Mouse (Mus musculus): ENCODE data around the gene Cst8.
"Not testable (repeated sequence)": the region's sequence is repeated elsewhere in the genome, so short reads cannot be mapped to it uniquely, and the experiment has no call there.

Cst8 gene

GRCm38 (mm10) chr2:148798485-148798884 lies at the start of gene Cst8:
Cst8 (plus strand) TSS chr2:148798785.
- no peak for DNase-seq (ENCODE audit: low read depth, low spot score)

- no peak for DNase-seq (ENCODE audit: low read depth, low spot score)
These were observed 48.5 kb upstream of the Cst8 start, which contains the start of gene Cstl1 for GRCm38 (mm10) chr2:148750058-148750457. Cstl1 (plus strand) TSS chr2:148750358.

DNA sequence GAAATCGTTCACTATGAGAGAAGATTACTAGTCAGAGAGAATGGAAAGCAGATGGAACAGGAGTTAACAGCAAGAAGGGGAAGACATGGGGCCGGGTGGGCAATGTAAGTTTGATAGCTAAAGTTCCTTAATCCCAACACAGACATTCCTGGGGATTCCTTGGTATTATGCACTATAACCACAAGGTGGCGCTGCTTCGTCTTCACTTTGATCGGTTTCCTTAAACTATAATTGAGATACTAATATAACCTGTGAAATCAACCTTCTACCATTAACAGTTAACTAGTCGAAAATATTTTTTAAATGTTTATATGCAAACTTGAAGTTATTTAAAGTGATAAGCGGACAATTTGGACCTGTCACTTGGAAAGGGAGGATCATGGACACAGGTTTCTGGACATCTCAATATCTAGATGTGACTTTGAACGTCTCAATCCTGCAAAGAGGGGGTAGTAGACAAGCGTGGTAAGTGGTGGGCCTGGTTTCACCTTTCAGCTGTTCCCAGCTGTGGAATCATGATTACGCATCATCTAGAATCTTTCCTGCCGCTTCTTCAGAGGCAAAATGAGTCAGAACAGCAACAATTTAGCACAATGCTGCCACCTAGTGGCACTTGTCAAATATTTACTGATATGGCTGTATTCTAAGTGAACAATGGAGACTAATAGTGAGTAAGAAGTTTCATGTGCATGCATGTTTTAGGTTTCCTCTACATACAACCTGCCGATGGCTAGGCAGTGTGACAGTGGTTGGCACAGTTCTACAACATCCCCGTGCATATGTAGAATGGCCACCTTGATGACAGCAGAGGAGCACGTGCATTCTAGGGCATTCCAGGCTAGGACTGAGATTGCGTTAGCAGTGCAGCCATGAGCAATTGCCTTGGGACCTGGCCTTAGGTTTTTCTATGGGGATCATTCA lies 46.4 kb upstream of the Cst8 start:
- peak; percentile 82 for DNase-seq (ENCODE audit: low read depth, low spot score)

DNA sequence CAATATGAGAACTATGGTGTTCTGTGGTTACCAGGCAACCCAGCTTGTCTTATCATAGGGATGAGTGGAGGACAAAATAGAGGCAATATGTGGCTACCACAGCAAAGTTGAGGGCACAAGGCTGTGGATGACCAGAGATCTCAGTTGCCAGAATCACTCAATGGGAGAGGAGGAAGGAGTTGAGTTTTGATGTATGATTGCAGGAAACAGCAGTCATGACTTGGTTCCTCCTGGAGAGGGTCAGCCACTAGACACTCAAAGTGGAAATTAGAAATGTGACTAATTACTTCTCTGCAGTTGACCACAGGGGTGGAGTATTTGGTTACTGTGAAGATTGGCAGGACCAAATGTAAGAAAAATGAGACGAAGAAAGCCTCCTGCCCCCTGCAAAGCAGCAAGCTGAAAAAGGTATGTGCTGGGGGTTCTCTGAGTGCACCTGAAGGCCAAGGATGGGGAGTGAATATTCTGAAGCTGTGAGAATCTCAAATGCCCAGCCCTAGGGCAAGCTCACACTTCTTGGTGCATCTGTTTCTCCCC lies 44.2 kb upstream of the Cst8 start:
- DNase-seq (ENCODE audit: low read depth, low spot score), result no peak

DNA sequence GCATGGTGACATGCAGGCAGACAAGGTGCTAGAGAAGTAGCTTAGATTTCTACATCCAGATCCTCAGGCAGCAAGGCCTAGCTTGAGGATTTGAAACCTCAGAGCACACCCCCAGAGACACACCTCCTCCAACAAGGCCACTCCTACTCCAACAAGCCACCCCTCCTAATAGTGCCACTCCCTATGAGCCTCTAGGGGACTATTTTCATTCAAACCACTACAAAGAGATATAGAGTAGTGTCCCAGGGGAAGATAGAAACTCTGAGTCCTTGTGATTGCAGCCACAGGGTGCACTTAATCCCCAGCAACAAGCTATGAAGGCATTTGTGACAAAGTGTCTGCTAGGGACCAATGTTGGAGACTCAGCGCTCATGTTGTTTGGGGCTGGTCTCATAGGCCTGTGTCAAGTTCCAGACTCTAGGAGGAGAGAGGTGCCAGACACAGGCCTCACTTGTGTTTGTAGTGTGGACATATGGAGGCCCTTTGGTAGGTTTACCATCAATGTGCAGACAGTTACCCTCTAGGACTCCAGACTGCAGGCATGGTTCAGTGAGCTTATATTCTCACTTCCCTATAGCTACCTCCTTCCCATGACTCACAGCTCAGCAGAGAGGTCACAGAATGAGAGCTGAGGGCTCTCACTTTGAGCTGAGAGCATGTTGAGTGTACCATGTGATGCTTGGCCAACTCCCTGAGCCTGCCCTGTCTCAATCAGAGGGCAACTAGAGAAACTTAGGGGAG lies 34.8 kb upstream of the Cst8 start:
- no peak for DNase-seq (ENCODE audit: low read depth, low spot score)

GRCm38 (mm10) chr2:148771397-148771796 lies 27.2 kb upstream of the Cst8 start, which contains the start of gene Cst11:
Cst11 (minus strand) TSS chr2:148771497.
- not testable (repeated sequence) for DNase-seq (ENCODE audit: low read depth, low spot score)

DNA sequence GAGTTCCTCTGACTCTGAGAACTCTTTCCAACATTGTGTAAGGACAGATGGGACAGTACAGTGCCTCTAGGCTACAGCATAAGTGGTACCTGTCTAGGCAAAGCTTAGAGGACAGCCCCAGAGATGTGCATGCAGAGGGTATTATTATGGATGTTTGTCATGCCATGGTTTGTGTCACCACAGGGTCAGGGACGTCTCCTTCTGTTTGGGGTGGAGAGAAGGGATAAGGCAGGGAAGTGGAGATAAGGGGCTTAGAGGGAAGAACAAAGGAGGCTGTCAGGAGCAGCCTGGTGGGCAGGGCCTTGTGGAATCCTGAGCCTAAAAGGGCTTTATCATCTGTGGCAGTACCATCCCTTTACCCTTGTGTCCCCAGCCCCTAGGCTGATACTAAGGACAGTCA lies 16.9 kb upstream of the Cst8 start, which contains the start of gene 8030411F24Rik:
Gene 8030411F24Rik (plus strand): TSS at position 301 of the 400 bp plus-strand sequence.
- no peak for DNase-seq (ENCODE audit: low read depth, low spot score)

DNA sequence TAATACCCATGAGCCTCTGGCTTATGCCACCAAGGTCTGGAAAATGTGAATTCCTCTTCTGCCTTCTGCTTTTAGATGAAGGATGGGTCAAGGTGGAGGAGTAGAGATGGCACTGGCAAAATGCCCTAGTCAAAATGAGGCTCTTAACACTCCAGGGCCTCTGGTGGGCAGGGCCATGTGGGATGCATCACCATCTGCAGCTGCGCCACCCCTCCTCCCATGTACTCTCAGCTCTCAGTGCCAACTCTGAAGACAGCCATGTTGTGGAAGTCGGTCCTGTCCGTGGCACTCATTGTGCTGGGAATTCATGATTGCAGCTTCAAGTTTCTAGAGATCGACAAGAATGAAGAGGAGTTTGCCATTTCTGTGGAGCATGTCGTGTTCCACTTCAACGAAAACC lies 9.4 kb upstream of the Cst8 start, which contains the start of gene Cst12:
Gene Cst12 (plus strand): TSS at position 220 of the 400 bp plus-strand sequence.
- no peak for DNase-seq (ENCODE audit: low read depth, low spot score)

DNA sequence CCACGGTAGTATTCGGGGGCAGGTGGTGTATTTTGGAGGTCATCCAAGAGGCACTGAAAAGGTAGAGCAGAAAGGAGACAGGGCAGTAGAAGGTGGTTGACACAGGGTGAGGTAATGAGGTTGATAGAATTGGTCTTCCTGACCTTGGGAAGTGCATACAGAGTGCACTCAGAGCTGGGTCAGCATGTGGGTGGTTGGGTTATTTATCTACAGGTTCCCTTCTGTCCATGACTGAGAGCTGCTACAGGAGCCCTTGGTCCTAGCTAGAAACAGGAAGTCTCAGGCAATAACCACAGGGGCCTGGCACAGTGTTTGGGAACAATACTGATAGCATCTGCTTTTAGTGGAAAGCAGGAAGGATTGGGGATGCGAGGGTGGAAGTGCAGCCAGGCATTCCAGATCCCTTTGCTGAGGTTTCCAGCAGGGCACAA lies 2.9 kb downstream of the Cst8 start:
- no peak for DNase-seq (ENCODE audit: low read depth, low spot score)

GRCm38 (mm10) chr2:148806696-148807095 lies 8.1 kb downstream of the Cst8 start:
- no peak for DNase-seq (ENCODE audit: low read depth, low spot score)

GRCm38 (mm10) chr2:148819909-148820308 lies 21.3 kb downstream of the Cst8 start, which contains the start of gene Cst13:
Cst13 (plus strand) TSS chr2:148820081.
- no peak for DNase-seq (ENCODE audit: low read depth, low spot score)

DNA sequence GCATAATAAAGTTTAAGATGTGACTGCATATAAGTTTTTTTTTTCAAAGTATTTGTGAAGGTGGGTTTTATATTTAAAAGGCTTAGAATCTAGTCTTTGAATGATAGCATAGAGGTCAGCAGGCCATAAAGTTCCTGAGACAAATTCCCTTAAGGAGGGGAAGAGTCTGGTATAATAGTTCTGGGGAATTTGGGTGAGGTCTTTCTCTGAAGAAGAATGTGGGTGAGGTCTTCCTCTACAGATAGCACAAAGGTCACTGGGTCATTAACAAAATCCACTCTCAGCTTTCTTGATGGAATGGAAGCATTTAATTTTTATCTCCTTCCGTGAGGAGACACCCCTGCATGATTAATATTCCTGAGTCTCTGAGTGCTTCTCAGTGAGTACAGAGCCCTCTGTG lies 27.4 kb downstream of the Cst8 start:
- DNase-seq (ENCODE audit: low read depth, low spot score), result no peak

GRCm38 (mm10) chr2:148834912-148835311 lies 36.3 kb downstream of the Cst8 start, which contains the start of gene Cst9:
Cst9 (plus strand) TSS chr2:148835147.
- no peak for DNase-seq (ENCODE audit: low read depth, low spot score)

DNA sequence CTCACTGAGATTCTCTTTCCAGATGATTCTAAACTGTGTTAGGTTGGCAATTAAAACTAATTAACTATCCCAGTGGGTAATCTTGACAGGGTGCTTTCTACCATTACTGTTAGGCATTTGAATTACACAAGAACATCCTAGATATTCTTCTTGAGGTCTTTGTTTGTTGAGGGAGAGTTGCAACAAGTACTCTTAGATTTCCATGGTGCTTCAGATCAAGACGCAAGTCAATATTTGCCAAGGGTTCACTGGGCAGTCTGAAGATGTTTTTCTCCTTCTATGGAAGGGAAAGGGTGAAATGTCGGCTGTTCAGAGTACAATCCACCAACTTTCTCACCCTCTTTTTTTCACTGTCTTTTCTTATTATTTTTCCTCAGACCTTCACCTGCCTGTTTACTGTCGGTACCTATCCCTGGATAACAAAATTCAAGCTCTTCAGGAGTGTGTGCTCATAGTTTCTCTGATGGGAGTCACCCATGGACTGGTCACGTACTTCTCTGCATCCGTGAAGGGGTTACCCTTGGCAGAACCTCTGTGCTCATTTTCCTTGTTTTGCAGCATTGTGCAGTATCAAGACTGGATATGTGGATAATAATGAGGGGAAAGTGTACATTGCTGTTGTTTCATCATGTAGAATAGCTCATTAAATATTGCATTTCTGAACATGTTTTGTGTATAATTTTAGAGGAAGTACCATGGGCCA lies 39.6 kb downstream of the Cst8 start:
- DNase-seq (ENCODE audit: low read depth, low spot score), result no peak

DNA sequence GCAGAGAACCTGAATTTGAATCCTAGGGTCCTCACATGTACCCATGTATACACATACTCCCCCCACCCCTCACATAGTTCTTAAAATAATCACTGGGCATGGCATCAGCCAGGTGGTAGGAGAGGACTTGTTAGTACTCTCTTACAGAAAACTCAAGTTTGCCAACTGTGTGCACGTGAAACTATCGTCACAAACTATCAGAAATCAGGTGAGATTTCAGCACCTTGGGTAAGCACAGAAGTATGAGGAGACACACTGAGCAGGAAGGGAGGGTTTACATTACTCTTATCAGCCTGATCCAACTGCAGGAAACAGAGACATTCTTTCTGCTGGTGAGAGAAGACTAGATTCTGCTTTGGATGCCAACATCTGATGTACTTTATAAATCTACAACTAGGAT lies 40.6 kb downstream of the Cst8 start:
- no peak for DNase-seq (ENCODE audit: low read depth, low spot score)

GRCm38 (mm10) chr2:148851116-148851906 lies 52.7 kb downstream of the Cst8 start:
- DNase-seq (ENCODE audit: low read depth, low spot score), result peak; percentile 55
